Mouse (Mus musculus) embryonic stem cell, embryonic (primary cell): ENCODE measurements around the gene Hs3st3a1.

Experiments
- CTCF ChIA-PET, 4 experiments: fragments of 300-600 bp in 2 of 4; fragments of 350-600 bp in 2 of 4; sonication (Branson Sonifier 250); formaldehyde crosslinking; loops; one replicate each; lab custom pipeline; 2022; ENCODE audit warnings: inconsistent platforms in 2 of 4; lab: Charles Lee
- POLR2A ChIA-PET, 4 experiments: fragments of 300-600 bp in 2 of 4; fragments of 350-600 bp in 2 of 4; sonication (Branson Sonifier 250); formaldehyde crosslinking; loops; one replicate each; lab custom pipeline; 2022; ENCODE audit warnings: antibody characterized with exemption in 4 of 4, inconsistent platforms in 1 of 4; lab: Charles Lee

The Hs3st3a1 gene

GRCm38 (mm10) chr11:64434611-64435545 lies at the start of gene Hs3st3a1:
Hs3st3a1 (plus strand) TSS chr11:64435332.
- ChIA-PET POLR2A (interaction anchor here in 3 of 4 experiments (0.5 to 1.9 kb wide), 11 partner anchors 9 to 545 kb away, joined by 3 to 7 read pairs (median 3); partner anchors contain the start of genes Cox10 (in 1 of the 3) and Hs3st3b1 (in 1 of the 3)), CTCF (interaction anchor here in 2 of 4 experiments (0.6 to 0.7 kb wide), 3 partner anchors 417 to 652 kb away, joined by 3 to 8 read pairs (median 5); no protein-coding TSS in a partner anchor)

- POLR2A ChIA-PET: no interaction called here
Measured at GRCm38 (mm10) chr11:64386333-64386732, 48.8 kb upstream of the Hs3st3a1 start.

GRCm38 (mm10) chr11:64396331-64396881 lies 38.7 kb upstream of the Hs3st3a1 start:
- ChIA-PET POLR2A (interaction anchor here in 1 of 4 experiments (0.5 kb wide), 1 partner anchor 70 kb away, joined by 3 read pairs; no protein-coding TSS in a partner anchor), CTCF (no interaction called here)

More at GRCm38 (mm10) chr11:64386333-64386732, 48.8 kb upstream of the Hs3st3a1 start:
- CTCF ChIA-PET: no interaction called here

GRCm38 (mm10) chr11:64396949-64397348 lies 38.2 kb upstream of the Hs3st3a1 start:
- ChIA-PET CTCF (no interaction called here), POLR2A (interaction anchor here in 1 of 4 experiments (0.5 kb wide), 1 partner anchor 36 kb away, joined by 3 read pairs; no protein-coding TSS in a partner anchor)

GRCm38 (mm10) chr11:64397612-64398011 lies 37.5 kb upstream of the Hs3st3a1 start:
- CTCF ChIA-PET: no interaction called here

GRCm38 (mm10) chr11:64400534-64401093 lies 34.5 kb upstream of the Hs3st3a1 start:
- CTCF ChIA-PET: no interaction called here

More at GRCm38 (mm10) chr11:64397612-64398011, 37.5 kb upstream of the Hs3st3a1 start:
- POLR2A ChIA-PET: interaction anchor here in 1 of 4 experiments (0.5 kb wide), 1 partner anchor 36 kb away, joined by 3 read pairs; no protein-coding TSS in a partner anchor

GRCm38 (mm10) chr11:64418969-64419368 lies 16.2 kb upstream of the Hs3st3a1 start:
- ChIA-PET CTCF (no interaction called here), POLR2A (no interaction called here)

More at GRCm38 (mm10) chr11:64400534-64401093, 34.5 kb upstream of the Hs3st3a1 start:
- POLR2A ChIA-PET: interaction anchor here in 1 of 4 experiments (0.7 kb wide), 1 partner anchor 157 kb away, joined by 3 read pairs; no protein-coding TSS in a partner anchor

- ChIA-PET POLR2A (interaction anchor here in 3 of 4 experiments (0.7 to 1.9 kb wide), 11 partner anchors 10 to 715 kb away, joined by 3 to 7 read pairs (median 3); partner anchors contain the start of genes Cox10 (in 1 of the 3) and Hs3st3b1 (in 1 of the 3)), CTCF (interaction anchor here in 1 of 4 experiments (0.6 to 1.1 kb wide), 2 partner anchors 918 to 1043 kb away, joined by 3 read pairs; no protein-coding TSS in a partner anchor)
Measured at GRCm38 (mm10) chr11:64435546-64436411, 647 bp downstream of the Hs3st3a1 start.

- ChIA-PET POLR2A (interaction anchor here in 2 of 4 experiments (1.0 to 1.9 kb wide), 5 partner anchors 21 to 714 kb away, joined by 3 to 5 read pairs (median 4); no protein-coding TSS in a partner anchor), CTCF (interaction anchor here in 1 of 4 experiments (1.1 kb wide), 1 partner anchor 1044 kb away, joined by 3 read pairs; no protein-coding TSS in a partner anchor)
Measured at GRCm38 (mm10) chr11:64436412-64436727, 1.2 kb downstream of the Hs3st3a1 start, which contains the start of gene F930015N05Rik. F930015N05Rik (minus strand) TSS chr11:64436653.

GRCm38 (mm10) chr11:64436791-64437298 lies 1.7 kb downstream of the Hs3st3a1 start:
- POLR2A ChIA-PET: interaction anchor here in 2 of 4 experiments (1.0 to 1.1 kb wide), 2 partner anchors 21 to 714 kb away, joined by 3 to 4 read pairs; no protein-coding TSS in a partner anchor
- CTCF ChIA-PET: interaction anchor here in 1 of 4 experiments (1.1 kb wide), 1 partner anchor 1045 kb away, joined by 3 read pairs; no protein-coding TSS in a partner anchor

GRCm38 (mm10) chr11:64437721-64438120 lies 2.6 kb downstream of the Hs3st3a1 start:
- CTCF ChIA-PET: no interaction called here
- POLR2A ChIA-PET: no interaction called here

GRCm38 (mm10) chr11:64438909-64439308 lies 3.8 kb downstream of the Hs3st3a1 start:
- ChIA-PET CTCF (interaction anchor here in 2 of 4 experiments (0.6 kb wide), 2 partner anchors 116 to 605 kb away, joined by 3 to 5 read pairs; no protein-coding TSS in a partner anchor), POLR2A (no interaction called here)

- POLR2A ChIA-PET: no interaction called here
Measured at GRCm38 (mm10) chr11:64442119-64442518, 7.0 kb downstream of the Hs3st3a1 start.

GRCm38 (mm10) chr11:64442701-64443100 lies 7.6 kb downstream of the Hs3st3a1 start:
- ChIA-PET POLR2A (no interaction called here), CTCF (interaction anchor here in 2 of 4 experiments (0.6 to 0.7 kb wide), 3 partner anchors 12 to 433 kb away, joined by 3 to 5 read pairs (median 4); no protein-coding TSS in a partner anchor)

More at GRCm38 (mm10) chr11:64442119-64442518, 7.0 kb downstream of the Hs3st3a1 start:
- CTCF ChIA-PET: interaction anchor here in 2 of 4 experiments (0.5 to 1.0 kb wide), 3 partner anchors 9 to 517 kb away, joined by 3 to 5 read pairs (median 3); no protein-coding TSS in a partner anchor

GRCm38 (mm10) chr11:64445227-64445626 lies 10.1 kb downstream of the Hs3st3a1 start:
- CTCF ChIA-PET: interaction anchor here in 2 of 4 experiments (0.6 kb wide), 2 partner anchors 258 to 904 kb away, joined by 3 read pairs; no protein-coding TSS in a partner anchor
- POLR2A ChIA-PET: no interaction called here

- ChIA-PET POLR2A (no interaction called here), CTCF (no interaction called here)
Measured at GRCm38 (mm10) chr11:64448586-64449315, 13.6 kb downstream of the Hs3st3a1 start.
